Mouse (Mus musculus) embryo, embryonic 9.5 days (tissue): ENCODE data around the gene Rccd1.
A peak's percentile ranks its signal among the peaks of the same experiment; 100 is the strongest.
"Not testable (repeated sequence)": the region's sequence is repeated elsewhere in the genome, so short reads cannot be mapped to it uniquely, and the experiment has no call there.

Experiments used
- DNase-seq: peaks from one replicate; pipeline ENCODE4 v3.0.0-alpha.2; 2017; ENCODE audit errors: extremely low spot score

Gene Rccd1

GRCm38 (mm10) chr7:80346173-80346572 is 21.9 kb upstream of the Rccd1 start:
- no peak for DNase-seq

GRCm38 (mm10) chr7:80343270-80344018 is 19.2 kb upstream of the Rccd1 start:
- DNase-seq: no peak

- DNase-seq: peak; percentile 93
Observed at GRCm38 (mm10) chr7:80342858-80343257, 18.6 kb upstream of the Rccd1 start, which contains the start of gene Hddc3. Gene Hddc3 (plus strand): TSS chr7:80343104.

GRCm38 (mm10) chr7:80341793-80342192 is 17.5 kb upstream of the Rccd1 start:
- no peak for DNase-seq

- peak; percentile 81 for DNase-seq
Observed at GRCm38 (mm10) chr7:80340793-80341192, 16.5 kb upstream of the Rccd1 start, which contains the start of gene Unc45a. Gene Unc45a (minus strand): TSS chr7:80341005.

- DNase-seq: peak; percentile 98
Observed at GRCm38 (mm10) chr7:80339793-80340628, 15.8 kb upstream of the Rccd1 start.

GRCm38 (mm10) chr7:80339371-80339770 is 15.1 kb upstream of the Rccd1 start:
- no peak for DNase-seq

GRCm38 (mm10) chr7:80336932-80337331 is 12.7 kb upstream of the Rccd1 start:
- DNase-seq: no peak

GRCm38 (mm10) chr7:80334848-80335247 is 10.6 kb upstream of the Rccd1 start:
- DNase-seq: no peak

GRCm38 (mm10) chr7:80331433-80331832 is 7.2 kb upstream of the Rccd1 start:
- no peak for DNase-seq

- DNase-seq: no peak
Observed at GRCm38 (mm10) chr7:80330278-80330677, 6.0 kb upstream of the Rccd1 start.

- DNase-seq: no peak
Observed at GRCm38 (mm10) chr7:80326076-80326475, 1.8 kb upstream of the Rccd1 start.

- no peak for DNase-seq
Observed at GRCm38 (mm10) chr7:80325292-80325868, 1.1 kb upstream of the Rccd1 start.

- DNase-seq: not testable (repeated sequence)
Observed at GRCm38 (mm10) chr7:80324816-80325119, 514 bp upstream of the Rccd1 start.

- no peak for DNase-seq
Observed at GRCm38 (mm10) chr7:80323336-80323735, 918 bp downstream of the Rccd1 start.

- no peak for DNase-seq
Observed at GRCm38 (mm10) chr7:80319846-80320496, 4.3 kb downstream of the Rccd1 start.

- DNase-seq: no peak
Observed at GRCm38 (mm10) chr7:80318670-80319069, 5.6 kb downstream of the Rccd1 start.

- no peak for DNase-seq
Observed at GRCm38 (mm10) chr7:80317439-80318115, 6.7 kb downstream of the Rccd1 start.

GRCm38 (mm10) chr7:80315733-80316132 is 8.5 kb downstream of the Rccd1 start:
- DNase-seq: no peak

- no peak for DNase-seq
Observed at GRCm38 (mm10) chr7:80310771-80311170, 13.5 kb downstream of the Rccd1 start.

GRCm38 (mm10) chr7:80307766-80308165 is 16.5 kb downstream of the Rccd1 start:
- DNase-seq: no peak

GRCm38 (mm10) chr7:80301522-80301921 is 22.7 kb downstream of the Rccd1 start:
- DNase-seq: no peak
